Mouse (Mus musculus) MN1 (cell line): ENCODE measurements around the gene Dgke.
"Not testable (repeated sequence)": the region's sequence is repeated elsewhere in the genome, so short reads cannot be mapped to it uniquely, and the experiment has no call there.

ENCODE experiments used
- DNase-seq: peaks from one replicate; pipeline ENCODE4 v3.0.0-alpha.2; 2016; ENCODE audit warnings: low spot score

Dgke gene

GRCm38 (mm10) chr11:89002621-89003020, 64.0 kb downstream of the Dgke start:
- no peak for DNase-seq

- no peak for DNase-seq
Observed at GRCm38 (mm10) chr11:89002068-89002467, 64.6 kb downstream of the Dgke start.

DNA sequence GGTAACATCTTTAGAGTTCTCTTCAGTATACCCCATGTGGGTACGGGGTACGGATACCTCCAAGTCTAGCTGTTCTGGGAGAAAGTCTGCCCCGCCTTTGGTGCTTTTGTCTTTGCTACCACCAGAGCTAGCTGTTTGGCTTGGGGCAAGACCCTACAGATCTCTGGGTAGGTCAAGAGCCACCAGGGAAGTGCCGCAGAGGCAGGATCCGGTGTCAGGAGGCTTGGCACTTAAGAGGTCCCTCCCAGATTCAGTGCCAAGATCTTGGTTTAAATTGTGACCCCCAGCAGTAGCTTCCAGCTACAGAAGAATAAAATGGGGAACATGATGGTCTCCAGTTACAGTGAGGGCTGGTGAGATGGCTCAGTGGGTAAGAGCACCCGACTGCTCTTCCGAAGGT, 65.1 kb downstream of the Dgke start:
- no peak for DNase-seq

DNA sequence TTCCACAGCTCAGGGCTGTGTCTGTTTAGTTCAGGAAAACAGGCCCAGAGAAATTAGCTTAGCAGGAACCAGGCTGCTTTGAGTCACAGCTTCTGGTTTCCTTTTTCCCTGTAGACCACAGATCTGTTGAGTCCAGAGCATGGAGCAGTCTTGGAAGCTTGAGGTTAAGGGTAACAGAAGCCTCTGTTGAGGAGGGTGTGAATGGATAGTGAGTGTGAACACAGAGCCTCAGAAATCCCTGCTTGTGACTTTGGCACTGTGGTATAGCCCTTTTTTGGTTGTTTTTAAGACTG, 66.2 kb downstream of the Dgke start:
- peak; percentile 76 for DNase-seq

DNA sequence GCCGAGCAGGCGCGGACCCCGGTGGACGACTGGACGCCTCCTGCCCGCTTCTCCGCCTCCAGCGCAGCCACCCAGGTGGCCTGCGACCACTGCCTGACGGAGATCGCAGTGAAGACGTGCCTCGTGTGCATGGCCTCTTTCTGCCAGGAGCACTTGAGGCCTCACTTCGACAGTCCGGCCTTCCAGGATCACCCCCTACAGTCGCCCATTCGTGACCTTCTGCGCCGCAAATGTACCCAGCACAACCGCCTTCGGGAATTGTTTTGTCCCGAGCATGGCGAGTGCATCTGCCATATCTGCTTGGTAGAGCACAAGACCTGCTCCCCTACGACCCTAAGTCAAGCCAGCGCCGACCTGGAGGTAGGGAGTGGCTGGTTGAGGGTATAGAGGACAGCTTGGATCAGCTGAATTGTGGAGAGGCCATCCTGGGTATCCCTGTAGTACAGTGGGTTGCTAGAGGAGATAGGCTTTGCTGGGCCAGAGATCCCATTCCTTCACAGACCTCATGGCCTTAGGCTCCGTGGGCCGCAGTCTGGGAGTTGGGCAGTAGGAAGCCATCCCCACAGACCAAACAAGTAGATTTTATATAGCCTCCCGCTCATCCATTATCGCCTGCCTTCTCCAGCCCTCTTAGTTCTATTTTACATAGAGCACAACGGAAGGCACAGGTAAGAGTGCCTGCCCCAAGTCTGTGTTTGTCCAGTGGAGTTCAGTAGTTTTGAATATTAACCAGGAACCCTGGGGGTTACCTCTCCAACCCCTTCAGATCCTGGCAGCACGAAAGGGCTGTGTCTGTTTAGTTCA, 66.7 kb downstream of the Dgke start:
- peak; percentile 38 for DNase-seq

DNA sequence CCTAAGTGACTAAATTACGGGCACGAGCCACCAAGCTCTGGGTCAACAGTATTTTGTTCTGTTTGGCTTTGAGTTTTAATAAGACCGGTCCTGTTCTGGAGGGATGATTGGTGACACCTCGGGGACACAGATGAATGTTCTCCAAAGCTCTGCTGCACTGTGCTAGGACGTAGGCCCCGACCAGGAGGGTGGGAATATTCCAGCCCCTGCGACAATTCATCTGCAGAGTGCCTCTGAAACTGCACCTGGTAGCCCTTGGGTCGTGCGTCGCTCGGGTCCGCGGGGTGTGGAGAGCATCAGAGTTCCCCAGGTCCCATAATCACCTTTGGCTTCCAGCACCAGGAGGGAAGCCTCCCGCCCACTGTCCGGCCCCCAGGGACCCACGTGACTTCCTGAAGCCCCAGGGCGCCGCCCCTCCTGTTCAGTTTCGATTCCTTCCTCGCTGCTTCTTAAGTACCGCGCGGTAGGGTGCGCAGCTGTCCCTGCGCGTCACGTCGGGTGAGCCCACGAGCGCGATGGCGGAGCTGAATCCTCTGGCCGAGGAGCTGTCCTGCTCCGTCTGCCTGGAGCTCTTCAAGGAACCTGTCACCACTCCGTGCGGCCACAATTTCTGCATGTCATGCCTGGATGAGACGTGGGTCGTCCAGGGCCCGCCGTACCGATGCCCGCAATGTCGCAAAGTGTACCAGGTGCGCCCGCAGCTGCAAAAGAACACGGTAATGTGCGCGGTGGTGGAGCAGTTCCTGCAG, 67.5 kb downstream of the Dgke start, which contains the start of gene Trim25:
Gene Trim25, plus strand, starts transcription at position 403 of the 749 bp plus-strand sequence.
- DNase-seq = peak; percentile 97

GRCm38 (mm10) chr11:88998406-88998805, 68.2 kb downstream of the Dgke start:
- DNase-seq = no peak

- DNase-seq = not testable (repeated sequence)
Observed at GRCm38 (mm10) chr11:88997343-88997742, 69.3 kb downstream of the Dgke start.

DNA sequence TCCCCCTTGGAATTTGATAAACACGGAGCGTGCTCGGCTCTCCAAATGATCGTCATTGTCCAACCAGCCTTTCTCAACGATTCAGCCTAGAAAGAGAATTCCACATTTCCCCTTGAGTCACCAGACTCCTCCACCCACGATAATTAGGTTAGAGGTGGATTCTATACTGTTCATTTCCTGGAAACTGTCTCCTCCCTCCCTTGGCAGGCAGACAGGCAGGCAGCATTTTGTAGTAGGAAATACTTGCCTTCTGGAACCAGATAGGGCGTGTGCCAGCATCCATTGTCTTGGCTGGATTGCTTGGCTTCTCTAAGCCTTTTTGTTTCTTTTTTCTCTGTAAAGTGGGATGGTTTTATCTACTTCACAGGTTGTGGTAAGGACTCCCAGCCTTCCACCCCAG, 70.2 kb downstream of the Dgke start:
- peak; percentile 79 for DNase-seq

GRCm38 (mm10) chr11:88995616-88996015, 71.0 kb downstream of the Dgke start:
- DNase-seq = no peak

- DNase-seq = no peak
Observed at GRCm38 (mm10) chr11:88994492-88994891, 72.2 kb downstream of the Dgke start.

- peak; percentile 59 for DNase-seq
Observed at GRCm38 (mm10) chr11:88993625-88994024, 73.0 kb downstream of the Dgke start.

DNA sequence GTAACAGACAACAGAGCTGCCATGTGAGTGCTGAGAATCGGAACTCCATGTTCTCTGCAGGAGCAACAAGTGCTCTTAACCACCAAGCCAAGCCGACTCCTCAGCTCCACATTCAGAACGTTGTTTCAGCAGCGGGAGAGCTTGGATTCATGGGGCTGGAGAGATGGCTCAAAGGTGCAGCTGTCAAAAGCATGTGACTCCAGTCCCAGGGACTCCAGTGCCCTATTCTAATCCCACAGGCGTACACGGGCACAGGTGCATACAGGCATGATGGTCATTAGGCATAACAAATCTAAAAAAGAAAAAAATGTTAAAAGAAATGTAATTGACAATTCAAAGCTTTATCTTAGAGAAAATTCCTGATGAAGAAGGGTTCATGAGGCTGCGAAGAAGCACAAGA, 73.5 kb downstream of the Dgke start:
- DNase-seq = no peak

DNA sequence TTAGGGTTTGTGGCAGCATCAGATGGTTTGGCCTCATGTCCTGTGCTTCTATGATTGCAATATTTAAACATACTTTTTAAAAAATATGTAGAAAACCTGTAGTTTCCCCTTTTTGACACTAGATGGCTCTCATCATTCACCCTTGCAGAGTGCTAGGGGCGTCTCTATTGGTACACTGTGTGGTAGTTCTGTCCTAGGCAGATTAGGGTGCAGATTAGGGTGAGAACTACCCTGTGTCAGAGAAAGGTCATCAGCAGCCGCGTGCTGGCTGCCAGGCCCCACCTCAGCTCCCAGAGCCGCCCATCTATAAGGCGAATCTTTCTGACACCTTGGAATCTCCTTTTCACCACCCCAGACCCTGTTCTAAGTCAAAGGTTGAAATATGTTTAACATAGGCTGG, 77.1 kb downstream of the Dgke start:
- no peak for DNase-seq

- no peak for DNase-seq
Observed at GRCm38 (mm10) chr11:88988956-88989355, 77.7 kb downstream of the Dgke start.

DNA sequence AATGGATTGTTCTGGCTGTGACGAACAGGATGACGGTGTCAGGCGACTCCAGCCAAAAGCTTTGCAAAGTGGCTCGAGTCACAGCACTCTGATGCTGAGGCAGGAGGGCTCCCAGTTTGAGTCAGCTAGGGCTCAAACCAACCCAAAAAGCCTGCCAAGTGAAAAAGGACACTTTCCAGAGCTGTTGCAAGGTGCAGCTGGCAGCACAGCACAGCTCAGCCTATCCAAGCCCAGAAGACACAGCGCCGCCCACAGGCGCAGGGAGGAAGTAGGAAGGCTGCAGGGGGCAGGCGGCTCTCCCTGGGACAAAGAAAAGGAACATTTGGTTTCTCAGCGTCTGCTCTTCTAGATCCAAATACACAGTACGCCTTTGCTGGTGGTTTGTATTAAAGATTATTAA, 80.0 kb downstream of the Dgke start:
- DNase-seq = no peak
